Mouse (Mus musculus): ENCODE data around the gene Musk.

- TF ChIP-seq CTCF (IDR thresholded peaks at IDR 0.05; ENCODE audit: low read depth) (no peak), EP300 (IDR thresholded peaks at IDR 0.05; ENCODE audit: low read depth) (no peak)
Observed at GRCm38 (mm10) chr4:58339226-58339625, 53.5 kb downstream of the Musk start.
